Mouse (Mus musculus) ES-E14 (cell line): ENCODE data around the gene Pou3f3.

Experiments
- CHD2 ChIP-seq: IDR thresholded peaks from 2 replicates; pipeline ENCODE4 v1.6.1; 2014; ENCODE audit warnings: mild to moderate bottlenecking, low read depth, low read length, inconsistent platforms
- HCFC1 ChIP-seq: IDR thresholded peaks from 2 replicates; pipeline ENCODE4 v1.6.1; 2012; ENCODE audit warnings: low read length, inconsistent platforms, borderline replicate concordance; ENCODE audit not compliant: insufficient read depth

DNA sequence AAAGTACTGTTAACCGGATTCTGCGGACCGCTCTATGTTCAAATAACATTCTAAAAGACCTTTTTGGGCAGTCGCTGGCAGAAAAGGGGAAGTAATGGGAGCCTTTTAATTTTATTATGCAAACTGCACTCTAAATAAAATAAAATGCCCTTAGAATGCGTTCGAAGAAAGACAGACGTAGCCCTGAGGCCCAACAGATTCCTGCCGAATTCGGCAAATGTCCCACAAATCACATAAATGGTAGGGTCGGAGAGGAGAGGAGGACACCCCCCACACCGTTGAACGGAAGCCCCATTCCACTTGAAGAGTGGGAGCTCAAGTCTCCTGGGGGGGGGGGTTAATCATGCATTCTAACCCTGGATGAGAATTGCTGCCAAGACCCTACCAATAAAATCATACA, 8.3 kb upstream of the Pou3f3 start:
- TF ChIP-seq CHD2 (no peak), HCFC1 (no peak)
